Mouse (Mus musculus): ENCODE measurements around the gene Rars2.

- no peak for TF ChIP-seq POLR2A (IDR thresholded peaks at IDR 0.05; ENCODE audit: low read depth, low read length)
- no peak for TF ChIP-seq CTCF (IDR thresholded peaks at IDR 0.05; ENCODE audit: extremely low read depth, insufficient read depth, insufficient read length, insufficient replicate concordance)
Observed at GRCm38 (mm10) chr4:34707248-34707647, 92.5 kb downstream of the Rars2 start.

All from spleen, adult 2 months (tissue).